Comparison of ENCODE assay signal across 12 mouse cellular contexts in the genomic region with DNA sequence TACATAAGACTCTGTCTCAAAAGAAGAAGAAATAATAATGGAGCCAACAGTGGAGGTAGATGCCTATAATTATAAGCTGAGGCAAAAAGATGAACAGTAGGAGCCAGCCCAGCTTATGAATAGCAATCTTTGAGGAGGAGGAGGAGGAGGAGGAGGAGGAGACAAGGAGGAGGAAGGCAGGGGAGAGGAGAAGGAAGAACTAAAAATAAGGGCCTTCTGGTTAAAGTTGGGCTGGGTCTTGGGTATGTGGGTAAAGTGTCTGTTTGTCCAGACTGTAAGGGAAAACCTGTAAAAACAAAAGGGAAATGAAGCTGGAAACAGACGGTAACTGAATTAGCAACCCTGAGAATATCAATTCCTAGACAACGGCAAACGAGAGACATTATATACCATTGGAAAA. TPM values are rescaled to one million over a fixed set of nuclear protein-coding genes. Genes with fewer than 3 reads are reported as not detected.
A peak's percentile ranks its signal among the peaks of the same experiment; 100 is the strongest.
DNase-seq lines count a peak whose midpoint lies in the region; ATAC-seq and TF ChIP-seq lines count a peak whose summit lies in the region.
"Had no signal": no experiment of that assay in that cellular context is flagged by ENCODE, and none has a peak within 500 bp of the region (broad histone marks: within the 10 kb centered on the region; RNA-seq: fewer than 3 reads in every experiment).

No protein-coding gene starts in this region.

- H3K4me2 ChIP-seq in hindbrain, embryonic 12.5 days (replicated peaks): peak overlapping the region; percentile 94
- peak overlapping the region; percentile 70 for H3K4me2 ChIP-seq in liver, postnatal 0 days (ENCODE audit: low read depth, low read length)
- peak overlapping the region; percentile 61 for H3K4me2 ChIP-seq in neural tube, embryonic 14.5 days (ENCODE audit: low read depth, low read length)

- no peak for DNase-seq in layer of hippocampus, adult 2 months (ENCODE audit: low spot score in 2 of 2)
- no peak for DNase-seq in layer of hippocampus, postnatal 36 days
- DNase-seq in liver, postnatal 0 days: no peak
- no peak for DNase-seq in kidney, postnatal 36 days
- DNase-seq in layer of hippocampus, postnatal 25 days (ENCODE audit: extremely low spot score in 1 of 2, low spot score in 1 of 2): no peak
- no peak for DNase-seq in right cerebral cortex, postnatal 10 days (ENCODE audit: low spot score in 2 of 2)
- DNase-seq: gastrocnemius, postnatal 25 days had no signal

- no peak overlapping the region for H3K4me3 ChIP-seq in layer of hippocampus, adult 2 months
- peak overlapping the region; percentile 84 for H3K4me3 ChIP-seq in hindbrain, embryonic 12.5 days
- H3K4me3 ChIP-seq in liver, postnatal 0 days (ENCODE audit: low read depth, low read length): no peak overlapping the region
- peak overlapping the region; percentile 84 for H3K4me3 ChIP-seq in neural tube, embryonic 14.5 days (ENCODE audit: low read depth, low read length)

- H3K4me1 ChIP-seq in hindbrain, embryonic 12.5 days: peaks cover 24% of the 10 kb centered on the region
- H3K4me1 ChIP-seq in liver, postnatal 0 days (ENCODE audit: insufficient read depth): peaks cover 37% of the 10 kb centered on the region
- peaks cover 15% of the 10 kb centered on the region for H3K4me1 ChIP-seq in neural tube, embryonic 14.5 days (ENCODE audit: control insufficient read depth, insufficient read depth, low read length)

- no peak overlapping the region for H3K9ac ChIP-seq in hindbrain, embryonic 12.5 days
- H3K9ac ChIP-seq in liver, postnatal 0 days (replicated peaks): no peak overlapping the region
- peak overlapping the region; percentile 47 for H3K9ac ChIP-seq in neural tube, embryonic 14.5 days (replicated peaks; ENCODE audit: low read depth, low read length)
- H3K9ac ChIP-seq: limb, embryonic 15.5 days had no signal

- WGBS in hindbrain, embryonic 12.5 days: 75% methylated on average over 3 of the region's 3 CpGs
- 76% methylated on average over 3 of the region's 3 CpGs for WGBS in liver, postnatal 0 days (ENCODE audit: insufficient replicate concordance)
- 73% methylated on average over 3 of the region's 3 CpGs for WGBS in neural tube, embryonic 14.5 days

- peaks cover 23% of the 10 kb centered on the region for H3K36me3 ChIP-seq in hindbrain, embryonic 12.5 days
- H3K36me3 ChIP-seq in liver, postnatal 0 days (replicated peaks; ENCODE audit: insufficient read depth, low read length): peaks cover 20% of the 10 kb centered on the region
- H3K36me3 ChIP-seq in neural tube, embryonic 14.5 days (ENCODE audit: control insufficient read depth, insufficient read depth, low read length): peaks cover 10% of the 10 kb centered on the region

- no peak for TF ChIP-seq CTCF in layer of hippocampus, adult 2 months (conservative IDR thresholded peaks at IDR 0.05)
- TF ChIP-seq CTCF in liver, postnatal 0 days (IDR thresholded peaks at IDR 0.05; ENCODE audit: low read depth): no peak

- ATAC-seq in hindbrain, embryonic 12.5 days (ENCODE audit: low FRiP score): no peak
- ATAC-seq in liver, postnatal 0 days: no peak
- no peak for ATAC-seq in neural tube, embryonic 14.5 days (ENCODE audit: low read depth)

- peak overlapping the region; percentile 70; the same call in 1 of the 2 replicates for H3K27ac ChIP-seq in layer of hippocampus, adult 2 months
- peak overlapping the region; percentile 85; the same call in 1 of the 2 replicates for H3K27ac ChIP-seq in hindbrain, embryonic 12.5 days
- H3K27ac ChIP-seq in liver, postnatal 0 days (ENCODE audit: low read depth): peak overlapping the region; percentile 66; the same call in 1 of the 2 replicates
- peak overlapping the region; percentile 94; the same call in 1 of the 2 replicates for H3K27ac ChIP-seq in neural tube, embryonic 14.5 days (ENCODE audit: low read depth, low read length)
- H3K27ac ChIP-seq: heart, embryonic 15.5 days; limb, embryonic 15.5 days; macrophage had no signal

- no peaks in the 10 kb centered on the region for H3K27me3 ChIP-seq in hindbrain, embryonic 12.5 days
- H3K27me3 ChIP-seq in liver, postnatal 0 days (ENCODE audit: insufficient read depth, low read length): no peaks in the 10 kb centered on the region
- H3K27me3 ChIP-seq in neural tube, embryonic 14.5 days (ENCODE audit: control insufficient read depth, insufficient read depth, low read length): no peaks in the 10 kb centered on the region
- H3K27me3 ChIP-seq: heart, embryonic 15.5 days; limb, embryonic 15.5 days had no signal

- TF ChIP-seq EP300 in liver, postnatal 0 days (IDR thresholded peaks at IDR 0.05; ENCODE audit: low read depth): no peak

- no peaks in the 10 kb centered on the region for H3K9me3 ChIP-seq in hindbrain, embryonic 12.5 days (replicated peaks)
- no peaks in the 10 kb centered on the region for H3K9me3 ChIP-seq in liver, postnatal 0 days (ENCODE audit: low read length)
- no peaks in the 10 kb centered on the region for H3K9me3 ChIP-seq in neural tube, embryonic 14.5 days (ENCODE audit: control insufficient read depth, low read length)
- H3K9me3 ChIP-seq: heart, embryonic 15.5 days; limb, embryonic 15.5 days had no signal

RNA-seq across cellular contexts. Expression of gene Os9, which starts 1.1 kb away (rescaled TPM):
- 100 to 1,000 TPM; 100 to 102 TPM for total RNA-seq in layer of hippocampus, adult 2 months (2021)
- 10 to 100 TPM; 97.5 to 99.3 TPM for total RNA-seq in layer of hippocampus, postnatal 36 days (2021)
- 118 TPM in 2 replicates for polyA plus RNA-seq in hindbrain, embryonic 12.5 days (2016; fragmentation: Nextera tagmentation; extraction: Ambion mirVana)
- 78.8 and 81.4 TPM in 2 replicates for polyA plus RNA-seq in liver, postnatal 0 days (2015; fragmentation: Nextera tagmentation; extraction: Ambion mirVana)
- polyA plus RNA-seq in neural tube, embryonic 14.5 days (2014; fragmentation: Nextera tagmentation; extraction: Ambion mirVana): 65.7 and 92.8 TPM in 2 replicates
- 100 to 1,000 TPM; 105 to 107 TPM for total RNA-seq in layer of hippocampus, postnatal 25 days (2021)

RNA-seq across cellular contexts. Expression of gene B4galnt1, which starts 43.0 kb away (rescaled TPM):
- total RNA-seq in layer of hippocampus, adult 2 months (2021): 100 to 1,000 TPM; 116 to 123 TPM
- total RNA-seq in layer of hippocampus, postnatal 36 days (2021): 100 to 1,000 TPM; 115 to 123 TPM
- polyA plus RNA-seq in hindbrain, embryonic 12.5 days (2016; fragmentation: Nextera tagmentation; extraction: Ambion mirVana): 21.6 and 25.8 TPM in 2 replicates
- polyA plus RNA-seq in liver, postnatal 0 days (2015; fragmentation: Nextera tagmentation; extraction: Ambion mirVana): 27.2 and 32.2 TPM in 2 replicates
- 79.3 and 93.4 TPM in 2 replicates for polyA plus RNA-seq in neural tube, embryonic 14.5 days (2014; fragmentation: Nextera tagmentation; extraction: Ambion mirVana)
- total RNA-seq in layer of hippocampus, postnatal 25 days (2021): 100 to 1,000 TPM; 113 to 114 TPM

RNA-seq across cellular contexts. Expression of gene Agap2, which starts 46.9 kb away (rescaled TPM):
- 100 to 1,000 TPM; 820 to 844 TPM for total RNA-seq in layer of hippocampus, adult 2 months (2021)
- total RNA-seq in layer of hippocampus, postnatal 36 days (2021): 100 to 1,000 TPM; 778 to 800 TPM
- polyA plus RNA-seq in hindbrain, embryonic 12.5 days (2016; fragmentation: Nextera tagmentation; extraction: Ambion mirVana): 1.7 and 2.0 TPM in 2 replicates
- 0.33 and 0.88 TPM in 2 replicates for polyA plus RNA-seq in liver, postnatal 0 days (2015; fragmentation: Nextera tagmentation; extraction: Ambion mirVana)
- polyA plus RNA-seq in neural tube, embryonic 14.5 days (2014; fragmentation: Nextera tagmentation; extraction: Ambion mirVana): 4.7 and 10.6 TPM in 2 replicates
- 100 to 1,000 TPM; 754 to 837 TPM for total RNA-seq in layer of hippocampus, postnatal 25 days (2021)
- polyA plus RNA-seq: heart, embryonic 15.5 days had no signal

RNA-seq across cellular contexts. Expression of gene Tspan31, which starts 52.0 kb away (rescaled TPM):
- 10 to 100 TPM; 57.2 to 62.1 TPM for total RNA-seq in layer of hippocampus, adult 2 months (2021)
- 10 to 100 TPM; 57.4 to 61.5 TPM for total RNA-seq in layer of hippocampus, postnatal 36 days (2021)
- polyA plus RNA-seq in hindbrain, embryonic 12.5 days (2016; fragmentation: Nextera tagmentation; extraction: Ambion mirVana): 141 and 148 TPM in 2 replicates
- polyA plus RNA-seq in liver, postnatal 0 days (2015; fragmentation: Nextera tagmentation; extraction: Ambion mirVana): 224 and 230 TPM in 2 replicates
- polyA plus RNA-seq in neural tube, embryonic 14.5 days (2014; fragmentation: Nextera tagmentation; extraction: Ambion mirVana): 91.1 and 93.6 TPM in 2 replicates
- total RNA-seq in layer of hippocampus, postnatal 25 days (2021): 10 to 100 TPM; 60.2 to 61.8 TPM

RNA-seq across cellular contexts. Expression of gene Slc26a10, which starts 58.4 kb away (rescaled TPM):
- 10 to 100 TPM; 21.9 to 25.4 TPM for total RNA-seq in layer of hippocampus, adult 2 months (2021)
- total RNA-seq in layer of hippocampus, postnatal 36 days (2021): 10 to 100 TPM; 15.6 to 27.2 TPM
- polyA plus RNA-seq in hindbrain, embryonic 12.5 days (2016; fragmentation: Nextera tagmentation; extraction: Ambion mirVana): 1.2 and 2.2 TPM in 2 replicates
- 2.0 TPM in 2 replicates for polyA plus RNA-seq in liver, postnatal 0 days (2015; fragmentation: Nextera tagmentation; extraction: Ambion mirVana)
- polyA plus RNA-seq in neural tube, embryonic 14.5 days (2014; fragmentation: Nextera tagmentation; extraction: Ambion mirVana): 0.80 and 1.3 TPM in 2 replicates
- total RNA-seq in layer of hippocampus, postnatal 25 days (2021): 10 to 100 TPM; 10.5 to 25.1 TPM

Comparison
In these comparisons a context has a peak if more than half of its experiments do, and no peak if none do; other contexts are left out.
1. H3K4me3 ChIP-seq: peak in hindbrain, embryonic 12.5 days (single experiment) and neural tube, embryonic 14.5 days (single experiment); none in layer of hippocampus, adult 2 months (single experiment) and liver, postnatal 0 days (single experiment).
2. Peak in every context shown above with its lines, with median percentiles within 50 percentile points of each other: H3K27ac ChIP-seq and H3K4me2 ChIP-seq.